Mouse (Mus musculus): ENCODE measurements at regions not wholly inside any gene's neighbourhood (a gene's known extent, or its start where the extent isn't known, plus 50 kb on each side); places are given as distances from the start of the nearest gene placed in this dataset.
"Not testable (repeated sequence)": the region's sequence is repeated elsewhere in the genome, so short reads cannot be mapped to it uniquely, and the experiment has no call there.

DNA sequence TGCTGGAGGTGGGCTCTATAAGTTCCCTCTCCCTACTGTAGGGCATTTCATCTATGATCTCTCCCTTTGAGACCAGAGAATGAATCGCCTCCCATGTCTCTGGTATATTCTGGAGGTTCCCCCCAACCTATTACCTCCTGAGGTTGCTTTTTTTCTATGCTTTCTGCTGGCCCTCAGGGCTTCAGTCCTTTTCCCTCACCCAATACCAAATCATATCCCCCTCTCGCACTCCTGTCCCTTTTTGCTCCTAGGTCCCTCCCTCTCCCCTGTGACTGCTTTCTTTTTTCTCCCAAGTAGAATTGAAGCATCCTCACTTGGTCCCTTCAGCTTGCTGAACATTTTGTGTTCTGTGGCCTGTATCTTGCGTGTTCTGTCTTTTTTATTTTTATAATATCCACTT, 1278.8 kb upstream of the Cox7c start:
- H3K4me1 ChIP-seq (ENCODE audit: control insufficient read depth, insufficient read depth, low read length): no peaks in the 10 kb centered on the region
- no peaks in the 10 kb centered on the region for H3K36me3 ChIP-seq (ENCODE audit: control insufficient read depth, insufficient read depth, low read length)
- no peak overlapping the region for H3K4me2 ChIP-seq (ENCODE audit: low read depth, low read length)
- H3K9ac ChIP-seq (ENCODE audit: low read depth, low read length): no peak overlapping the region
- H3K9me3 ChIP-seq (ENCODE audit: control insufficient read depth, low read length): no peaks in the 10 kb centered on the region
- no peak for ATAC-seq
- WGBS: 86% methylated on average over 3 of the region's 3 CpGs
- no peak overlapping the region for H3K27ac ChIP-seq (ENCODE audit: low read length)
- no peak overlapping the region for H3K4me3 ChIP-seq (ENCODE audit: low read length)
- no peaks in the 10 kb centered on the region for H3K27me3 ChIP-seq (replicated peaks; ENCODE audit: control insufficient read depth, insufficient read depth, low read length)

DNA sequence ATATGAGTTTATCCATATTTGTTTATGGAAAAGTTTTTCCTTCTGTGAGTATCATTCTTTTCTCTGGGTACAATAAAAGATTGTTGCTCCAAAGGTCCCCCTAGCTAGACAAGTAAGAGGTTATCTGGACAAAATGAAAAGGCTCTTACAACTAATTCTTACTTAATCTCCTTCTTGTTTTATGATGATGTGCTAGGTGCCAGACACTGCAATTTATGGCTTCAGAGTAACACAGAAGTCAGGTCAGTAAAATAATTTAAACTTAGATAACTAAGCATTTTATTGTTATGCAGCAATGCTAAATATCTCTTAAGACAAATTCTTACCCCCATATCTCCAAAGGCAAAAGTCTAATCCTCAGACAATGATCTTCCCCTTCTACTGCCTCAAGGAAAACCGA, 1276.8 kb upstream of the Cox7c start:
- Histone ChIP-seq H3K27ac (ENCODE audit: low read length) (no peak overlapping the region), H3K4me2 (ENCODE audit: low read depth, low read length) (no peak overlapping the region), H3K4me3 (ENCODE audit: low read length) (no peak overlapping the region), H3K9me3 (ENCODE audit: control insufficient read depth, low read length) (no peaks in the 10 kb centered on the region), H3K4me1 (ENCODE audit: control insufficient read depth, insufficient read depth, low read length) (no peaks in the 10 kb centered on the region), H3K9ac (ENCODE audit: low read depth, low read length) (no peak overlapping the region), H3K27me3 (replicated peaks; ENCODE audit: control insufficient read depth, insufficient read depth, low read length) (no peaks in the 10 kb centered on the region), H3K36me3 (ENCODE audit: control insufficient read depth, insufficient read depth, low read length) (no peaks in the 10 kb centered on the region)
- 33% methylated on average over 1 of the region's 1 CpGs for WGBS
- peak; percentile 59 for ATAC-seq

DNA sequence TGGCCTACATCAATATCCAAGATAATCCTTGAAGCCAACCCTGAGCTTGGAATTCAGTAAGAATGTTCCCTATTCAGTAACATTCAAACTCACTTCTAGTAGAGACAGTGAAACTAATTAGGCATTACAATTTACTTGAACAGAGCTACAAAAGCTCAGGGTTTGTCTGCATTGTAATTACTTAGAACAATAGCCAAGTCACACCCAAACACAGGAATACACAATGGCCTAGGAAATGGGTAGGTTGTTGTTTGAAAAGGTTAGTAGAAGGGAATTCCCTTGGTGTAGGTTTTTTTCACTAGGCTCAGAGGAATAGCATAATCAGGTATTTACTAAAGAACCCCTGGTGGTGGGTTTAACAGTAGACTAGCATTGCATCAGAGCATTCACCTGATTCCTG, 1267.3 kb upstream of the Cox7c start:
- not testable (repeated sequence) for H3K36me3 ChIP-seq (ENCODE audit: control insufficient read depth, insufficient read depth, low read length); H3K4me2 ChIP-seq (ENCODE audit: low read depth, low read length); H3K27ac ChIP-seq (ENCODE audit: low read length); H3K9ac ChIP-seq (ENCODE audit: low read depth, low read length); H3K27me3 ChIP-seq (replicated peaks; ENCODE audit: control insufficient read depth, insufficient read depth, low read length); H3K9me3 ChIP-seq (ENCODE audit: control insufficient read depth, low read length); H3K4me3 ChIP-seq (ENCODE audit: low read length); ATAC-seq; H3K4me1 ChIP-seq (ENCODE audit: control insufficient read depth, insufficient read depth, low read length)

DNA sequence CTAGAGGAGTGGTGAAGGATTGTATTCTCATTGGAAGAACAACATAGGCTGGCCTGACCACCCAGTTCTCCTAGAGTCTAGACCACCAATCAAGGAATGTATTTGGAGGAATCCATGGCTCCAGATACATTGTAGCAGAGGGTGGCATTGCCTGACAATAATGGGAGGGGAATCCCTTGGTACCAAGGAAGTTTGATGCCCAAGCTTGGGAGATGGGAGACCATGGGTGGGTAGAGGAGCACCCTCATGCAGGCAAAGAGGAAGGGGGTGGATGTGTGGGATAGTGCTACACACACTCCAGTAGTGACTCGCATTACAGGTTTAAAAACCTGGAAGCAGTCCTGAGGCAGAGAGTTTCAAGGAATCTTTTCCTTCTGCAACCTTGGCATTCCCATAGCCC, 1266.8 kb upstream of the Cox7c start:
- H3K9me3 ChIP-seq (ENCODE audit: control insufficient read depth, low read length): no peaks in the 10 kb centered on the region
- H3K27me3 ChIP-seq (replicated peaks; ENCODE audit: control insufficient read depth, insufficient read depth, low read length): no peaks in the 10 kb centered on the region
- no peak overlapping the region for H3K27ac ChIP-seq (ENCODE audit: low read length)
- no peaks in the 10 kb centered on the region for H3K4me1 ChIP-seq (ENCODE audit: control insufficient read depth, insufficient read depth, low read length)
- no peak for ATAC-seq
- 96% methylated on average over 1 of the region's 1 CpGs for WGBS
- H3K9ac ChIP-seq (ENCODE audit: low read depth, low read length): no peak overlapping the region
- no peak overlapping the region for H3K4me3 ChIP-seq (ENCODE audit: low read length)
- no peaks in the 10 kb centered on the region for H3K36me3 ChIP-seq (ENCODE audit: control insufficient read depth, insufficient read depth, low read length)
- no peak overlapping the region for H3K4me2 ChIP-seq (ENCODE audit: low read depth, low read length)
